Mouse (Mus musculus) heart, adult 2 months (tissue): ENCODE results near the gene Shb. TPM values are rescaled to one million over a fixed set of nuclear protein-coding genes. Genes with fewer than 3 reads are reported as not detected.
"Not testable (repeated sequence)": the region's sequence is repeated elsewhere in the genome, so short reads cannot be mapped to it uniquely, and the experiment has no call there.

ENCODE experiments used
- DNase-seq, 2 experiments: peaks; one replicate each; pipeline ENCODE4 v3.0.0; 2021
- H3K27ac ChIP-seq: fragments of 200-600 bp; 2 replicates; pipeline ENCODE4 v1.8.1; 2022
- H3K27me3 ChIP-seq: fragments of 200-500 bp; 2 replicates; pipeline ENCODE4 v1.6.1; 2012; ENCODE audit warnings: mild to moderate bottlenecking, low read length, inconsistent platforms, mixed read lengths; ENCODE audit not compliant: control insufficient read depth, insufficient read depth
- H3K36me3 ChIP-seq: fragments of 200-500 bp; 2 replicates; pipeline ENCODE4 v1.6.1; 2012; ENCODE audit warnings: low read length, inconsistent platforms; ENCODE audit not compliant: control insufficient read depth, insufficient read depth
- H3K4me1 ChIP-seq: fragments of 200-500 bp; 2 replicates; pipeline ENCODE4 v1.6.1; 2011; ENCODE audit warnings: low read length; ENCODE audit not compliant: control insufficient read depth, insufficient read depth
- H3K4me3 ChIP-seq: fragments of 200-600 bp; 2 replicates; pipeline ENCODE4 v1.8.1; 2022
- H3K79me2 ChIP-seq: fragments of 200-500 bp; replicated peaks from 2 replicates; pipeline ENCODE4 v1.6.1; 2012; ENCODE audit warnings: mild to moderate bottlenecking, inconsistent platforms, low read length, moderate library complexity, mixed read lengths; ENCODE audit not compliant: control insufficient read depth, insufficient read depth
- H3K9ac ChIP-seq: fragments of 200-500 bp; 2 replicates; pipeline ENCODE4 v1.6.1; 2012; ENCODE audit warnings: low read depth, mild to moderate bottlenecking, control low read depth, inconsistent platforms, low read length, mixed read lengths
- CTCF ChIP-seq: fragments of 200-600 bp; IDR thresholded peaks from 2 replicates; pipeline ENCODE4 v1.8.1; 2022; ENCODE audit warnings: antibody characterized with exemption, mild to moderate bottlenecking, moderate library complexity
- EP300 ChIP-seq: fragments of 200-500 bp; IDR thresholded peaks from 2 replicates; pipeline ENCODE4 v1.6.1; 2011; ENCODE audit warnings: low read depth, low read length, control low read depth; ENCODE audit not compliant: insufficient read depth
- POLR2A ChIP-seq: fragments of 200-500 bp; IDR thresholded peaks from 2 replicates; pipeline ENCODE4 v1.6.1; 2011; ENCODE audit warnings: mild to moderate bottlenecking, low read depth, low read length, control low read depth; ENCODE audit not compliant: insufficient read depth
- WGBS: fragments of 180-500 bp; shearing (Covaris S2); methylation state at CpG from one replicate; pipeline ENCODE4 v1.1.7; 2018; 5-methylcytosine and 5-hydroxymethylcytosine counted together
- intact Hi-C: fragments of 180-260 bp; cut with DNase I; formaldehyde crosslinking; loops from one replicate; pipeline ENCODE4 v1.15.1; 2025
- polyA plus RNA-seq: library from polyadenylated mRNA; depleted of rRNA; stranded (reverse); fragments of >200 nt; gene quantifications from 2 replicates; pipeline ENCODE4 v1.2.3, GENCODE M21; 2012
- total RNA-seq, 2 experiments: library from RNA; stranded (reverse); gene quantifications; 2 replicates each; pipeline ENCODE4 v1.2.3; 2021

The Shb gene
- total and polyA plus RNA-seq, 3 experiments: 19.4 to 43.0 (median 27.2) TPM

DNA sequence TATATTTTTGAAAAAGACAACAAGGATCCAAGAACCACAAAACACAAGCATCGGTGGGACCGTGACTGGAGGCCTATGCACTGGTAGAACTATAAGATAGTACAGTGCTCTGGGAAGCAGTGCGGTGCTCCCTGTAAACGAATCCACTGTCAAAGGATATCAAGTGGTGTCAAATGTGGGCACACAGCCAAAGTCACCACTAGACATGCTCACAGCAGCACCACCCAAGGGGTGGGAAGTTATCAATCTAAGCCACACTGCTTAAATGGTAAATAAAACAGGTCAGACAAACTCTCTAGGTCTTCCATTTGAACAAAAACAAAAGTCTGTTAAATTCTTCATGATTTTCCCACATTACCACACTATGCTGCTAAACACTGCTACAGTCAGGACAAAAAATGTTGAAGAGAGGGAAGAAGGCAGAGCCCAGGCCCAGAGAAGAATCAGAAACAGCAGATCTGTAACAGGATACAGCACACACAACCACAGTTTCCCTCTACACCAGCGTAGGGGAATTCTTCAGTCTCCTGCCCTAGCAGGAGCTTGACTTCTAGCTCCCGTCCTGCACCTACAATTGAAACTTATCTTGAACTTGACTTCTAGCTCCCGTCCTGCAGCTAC, 129.3 kb downstream of the Shb start:
- Histone ChIP-seq H3K9ac (no peak overlapping the region), H3K27me3 (no peaks in the 10 kb centered on the region), H3K4me1 (peaks cover 12% of the 10 kb centered on the region), H3K27ac (no peak overlapping the region), H3K36me3 (peaks cover 20% of the 10 kb centered on the region), H3K79me2 (peaks cover 5% of the 10 kb centered on the region), H3K4me3 (no peak overlapping the region)
- 29% methylated on average over 7 of the region's 7 CpGs for WGBS
- intact Hi-C loops: loop anchor here (5.0 kb wide), 1 partner anchor 386 kb away; the partner anchor contains the start of gene Polr1e
- TF ChIP-seq CTCF (no peak), EP300 (no peak), POLR2A (no peak)
- peak in 1 of 2 experiments; percentile 30 for DNase-seq

DNA sequence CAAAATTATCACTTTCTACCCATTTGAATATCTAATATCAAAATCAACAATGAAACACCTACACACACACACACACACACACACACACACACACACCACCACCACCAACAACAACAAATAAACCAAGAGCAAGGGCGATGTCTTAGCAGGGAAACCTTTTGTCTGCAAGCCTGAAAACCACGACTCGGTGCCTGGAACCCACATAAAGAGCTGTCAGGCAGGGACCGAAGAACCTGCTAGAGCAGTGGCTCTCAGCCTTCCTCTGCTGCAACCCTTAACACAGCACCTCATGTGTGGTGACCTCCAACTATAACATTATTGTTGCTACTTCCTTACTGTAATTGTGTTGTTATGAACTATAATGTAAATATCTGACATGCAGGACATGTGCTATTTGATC, 130.0 kb downstream of the Shb start:
- H3K79me2 ChIP-seq: peaks cover 5% of the 10 kb centered on the region
- H3K9ac ChIP-seq: no peak overlapping the region
- peaks cover 21% of the 10 kb centered on the region for H3K36me3 ChIP-seq
- H3K4me1 ChIP-seq: peaks cover 15% of the 10 kb centered on the region
- no peak overlapping the region for H3K27ac ChIP-seq
- H3K4me3 ChIP-seq: no peak overlapping the region
- TF ChIP-seq CTCF (no peak), EP300 (no peak), POLR2A (no peak)
- WGBS: 83% methylated on average over 4 of the region's 4 CpGs
- H3K27me3 ChIP-seq: no peaks in the 10 kb centered on the region
- no peak for DNase-seq
- intact Hi-C loops: loop anchor here (5.0 kb wide), 1 partner anchor 385 kb away; the partner anchor contains the start of gene Polr1e

DNA sequence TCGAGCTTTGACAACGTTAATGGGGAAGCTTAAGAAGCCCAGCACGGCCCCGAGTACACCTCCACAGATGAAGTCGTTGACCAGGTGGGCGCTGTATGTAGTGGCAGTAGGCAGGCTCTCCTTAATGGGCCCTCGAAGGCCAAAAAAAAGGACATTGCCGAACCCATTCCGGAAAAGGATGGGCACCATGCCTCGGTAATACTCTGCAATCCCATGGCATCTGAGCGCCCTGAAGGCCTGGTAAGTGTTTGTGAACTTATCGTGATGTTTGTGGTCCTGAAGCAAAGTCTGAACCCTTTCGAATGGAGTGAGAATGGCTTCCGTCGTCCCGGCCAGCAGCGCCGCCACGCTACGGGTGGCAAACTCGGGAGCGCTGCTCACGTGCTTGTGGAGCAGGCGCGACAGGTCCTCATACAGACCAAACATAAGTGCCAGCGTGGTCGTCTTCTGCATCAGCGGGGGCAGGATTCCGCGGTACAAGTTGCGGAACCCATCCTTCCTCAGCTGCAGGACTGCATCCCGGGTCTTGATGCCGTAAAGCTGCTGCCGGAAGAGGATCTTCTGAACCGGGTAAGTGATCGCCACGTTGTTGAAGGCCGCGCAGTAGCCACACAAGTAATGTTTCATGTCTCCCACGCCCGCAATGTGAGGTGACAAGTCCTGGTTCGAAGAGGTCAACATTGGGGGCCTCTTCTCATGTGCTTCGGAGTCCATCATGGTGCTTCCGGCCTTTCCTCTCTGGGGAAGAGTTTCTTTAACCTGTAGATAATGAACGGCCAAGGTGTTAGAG, 132.7 kb downstream of the Shb start:
- WGBS: 94% methylated on average over 45 of the region's 45 CpGs
- Histone ChIP-seq H3K27ac (no peak overlapping the region), H3K36me3 (peaks cover 21% of the 10 kb centered on the region), H3K4me3 (no peak overlapping the region), H3K4me1 (peaks cover 15% of the 10 kb centered on the region), H3K79me2 (peaks cover 7% of the 10 kb centered on the region; the same call in 1 of the 2 replicates), H3K9ac (no peak overlapping the region), H3K27me3 (no peaks in the 10 kb centered on the region)
- intact Hi-C loops: loop anchor here (5.0 kb wide), 1 partner anchor 382 kb away; the partner anchor contains the start of gene Polr1e
- TF ChIP-seq CTCF: no peak
- DNase-seq: no peak

DNA sequence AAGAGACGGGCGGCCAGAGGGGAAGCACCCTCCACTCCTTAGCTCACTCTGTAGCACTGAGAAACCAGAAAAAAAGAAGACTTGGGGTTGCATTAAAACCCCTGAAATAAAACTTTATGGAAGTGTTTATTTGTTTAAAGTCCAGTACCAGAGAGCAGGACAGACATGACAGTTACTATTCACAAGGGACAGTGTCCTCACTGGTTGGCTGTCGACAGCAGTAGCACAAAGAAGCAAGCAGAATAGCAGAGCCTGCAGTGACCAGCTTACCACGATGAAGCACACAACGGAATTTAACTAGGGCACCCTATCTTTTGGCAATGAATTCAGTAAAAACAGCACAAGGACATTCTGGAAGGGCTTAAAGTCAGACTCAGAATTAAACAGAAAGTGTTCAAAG, 134.0 kb downstream of the Shb start:
- DNase-seq, intact Hi-C loops, H3K27me3 ChIP-seq, H3K79me2 ChIP-seq, H3K4me3 ChIP-seq, H3K9ac ChIP-seq: not testable (repeated sequence)
- Histone ChIP-seq H3K4me1 (peaks cover 15% of the 10 kb centered on the region), H3K27ac (peak overlapping the region; percentile 13; the same call in 1 of the 2 replicates), H3K36me3 (peaks cover 21% of the 10 kb centered on the region)
- WGBS: 36% methylated on average over 5 of the region's 5 CpGs

DNA sequence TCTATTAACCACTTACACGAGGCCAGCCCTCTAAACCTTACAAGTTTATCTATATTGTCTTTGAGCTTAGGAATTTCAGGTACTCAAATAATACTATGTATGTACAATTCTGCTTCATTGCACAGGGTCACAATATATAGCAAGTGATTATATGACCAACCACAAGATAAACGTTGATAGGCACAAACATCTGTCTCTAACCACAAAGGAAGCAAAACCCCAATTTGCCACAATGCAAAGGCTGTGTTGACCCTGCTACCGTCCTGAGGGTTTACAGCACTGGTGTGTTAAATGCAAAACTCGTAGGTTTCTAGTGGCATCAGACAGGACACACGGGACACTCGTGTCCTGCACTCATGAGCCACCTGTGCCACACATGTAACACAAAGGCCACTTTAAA, 136.1 kb downstream of the Shb start:
- WGBS: 85% methylated on average over 6 of the region's 6 CpGs
- H3K27me3 ChIP-seq, intact Hi-C loops: not testable (repeated sequence)

DNA sequence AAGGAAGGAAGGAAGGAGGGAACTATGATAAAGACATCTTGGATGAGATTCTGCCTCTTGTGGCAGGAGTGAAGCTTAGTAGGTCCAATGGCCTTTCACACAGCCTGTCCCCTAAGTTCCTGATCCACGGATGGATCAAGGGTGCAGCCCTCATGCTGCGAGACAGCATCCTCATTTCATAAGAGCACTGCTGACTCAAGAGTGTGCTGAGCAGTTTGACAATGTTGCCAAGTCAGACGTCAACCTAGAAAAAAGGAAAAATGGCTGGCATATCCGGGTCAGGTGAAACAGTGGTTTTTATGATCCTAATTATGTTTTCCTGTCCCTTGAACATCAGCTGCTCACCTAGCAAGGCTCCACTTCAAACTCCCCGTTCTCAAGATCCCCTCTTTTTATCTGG, 138.6 kb downstream of the Shb start:
- peaks cover 1% of the 10 kb centered on the region; the same call in 1 of the 2 replicates for H3K79me2 ChIP-seq
- peaks cover 11% of the 10 kb centered on the region for H3K36me3 ChIP-seq
- no peak overlapping the region for H3K27ac ChIP-seq
- intact Hi-C loops: no loop called here
- H3K27me3 ChIP-seq: no peaks in the 10 kb centered on the region
- H3K9ac ChIP-seq: no peak overlapping the region
- TF ChIP-seq POLR2A: no peak
- TF ChIP-seq CTCF: no peak
- no peak for TF ChIP-seq EP300
- H3K4me1 ChIP-seq: peaks cover 5% of the 10 kb centered on the region
- DNase-seq: no peak
- WGBS: 70% methylated on average over 5 of the region's 5 CpGs
- no peak overlapping the region for H3K4me3 ChIP-seq

More for the DNA sequence above, 136.1 kb downstream of the Shb start:
- not testable (repeated sequence) for H3K27ac ChIP-seq, DNase-seq, H3K4me3 ChIP-seq, H3K9ac ChIP-seq, H3K79me2 ChIP-seq, H3K4me1 ChIP-seq
- H3K36me3 ChIP-seq: peaks cover 18% of the 10 kb centered on the region
